Mouse (Mus musculus) MEL (cell line): ENCODE measurements at regions not wholly inside any gene's neighbourhood (a gene's known extent, or its start where the extent isn't known, plus 50 kb on each side); places are given as distances from the start of the nearest gene placed in this dataset.

Experiments
- DNase-seq: peaks from one replicate; pipeline ENCODE4 v3.0.0; 2011; ENCODE audit warnings: low read depth, low spot score
- H3K27ac ChIP-seq: 2 replicates; pipeline ENCODE4 v1.5.1; 2012; ENCODE audit warnings: low read depth, mild to moderate bottlenecking, control low read depth, low read length, moderate library complexity; ENCODE audit not compliant: control insufficient read depth
- H3K27me3 ChIP-seq, 2 experiments: fragments of 150-350 bp in 1 of 2; sonication (generic) in 1 of 2; 2 replicates each; pipeline ENCODE4 v1.6.1; 2012; ENCODE audit warnings: low read length in 2 of 2, mild to moderate bottlenecking in 2 of 2, improper control_type of control experiment in 1 of 2, moderate library complexity in 1 of 2; ENCODE audit not compliant: insufficient read depth in 2 of 2, control insufficient read depth in 1 of 2
- H3K36me3 ChIP-seq, 2 experiments: 2 replicates each; pipeline ENCODE4 v1.6.1; 2012 to 2014; ENCODE audit warnings: low read length in 2 of 2, improper control_type of control experiment in 1 of 2, inconsistent platforms in 1 of 2, mild to moderate bottlenecking in 1 of 2; ENCODE audit not compliant: insufficient read depth in 2 of 2, control insufficient read depth in 1 of 2
- H3K4me1 ChIP-seq, 2 experiments: fragments of 150-350 bp in 1 of 2; sonication (generic) in 1 of 2; 2 replicates each; pipeline ENCODE4 v1.6.1; 2012; ENCODE audit warnings: low read length in 2 of 2, improper control_type of control experiment in 1 of 2, mild to moderate bottlenecking in 1 of 2; ENCODE audit not compliant: insufficient read depth in 2 of 2, control insufficient read depth in 1 of 2
- H3K4me3 ChIP-seq, 2 experiments: fragments of 150-350 bp in 1 of 2; sonication (generic) in 1 of 2; 2 replicates each; pipeline ENCODE4 v1.5.1; 2012; ENCODE audit warnings: low read depth in 2 of 2, low read length in 2 of 2, mild to moderate bottlenecking in 2 of 2, moderate library complexity in 2 of 2, control low read depth in 1 of 2, improper control_type of control experiment in 1 of 2; ENCODE audit not compliant: control insufficient read depth in 1 of 2, insufficient read depth in 1 of 2
- H3K79me2 ChIP-seq: 2 replicates; pipeline ENCODE4 v1.6.1; 2012; ENCODE audit warnings: mild to moderate bottlenecking, low read length, moderate library complexity; ENCODE audit not compliant: control insufficient read depth, poor library complexity, insufficient read depth
- H3K9ac ChIP-seq: 2 replicates; pipeline ENCODE4 v1.6.1; 2012; ENCODE audit warnings: low read depth, mild to moderate bottlenecking, control low read depth, low read length, moderate library complexity; ENCODE audit not compliant: control insufficient read depth, poor library complexity, severe bottlenecking
- H3K9me3 ChIP-seq: fragments of 150-350 bp; sonication (generic); replicated peaks from 2 replicates; pipeline ENCODE4 v1.6.1; 2012; ENCODE audit warnings: mild to moderate bottlenecking, low read length, improper control_type of control experiment, moderate library complexity; ENCODE audit not compliant: insufficient read depth
- CHD2 ChIP-seq: IDR thresholded peaks from 2 replicates; pipeline ENCODE4 v1.6.1; 2011; ENCODE audit warnings: low read length, improper control_type of control experiment
- CTCF ChIP-seq, 3 experiments: IDR thresholded peaks in 2 of 3; conservative IDR thresholded peaks in 1 of 3; 2 replicates each; pipeline ENCODE4 v1.5.1; 2011 to 2012; ENCODE audit warnings: low read length in 3 of 3, low read depth in 2 of 3, mild to moderate bottlenecking in 2 of 3, improper control_type of control experiment in 1 of 3, inconsistent platforms in 1 of 3, mixed read lengths in 1 of 3, moderate library complexity in 1 of 3; ENCODE audit not compliant: control insufficient read depth in 1 of 3, insufficient read depth in 1 of 3, poor library complexity in 1 of 3, severe bottlenecking in 1 of 3
- ELF1 ChIP-seq: IDR thresholded peaks from 2 replicates; pipeline ENCODE4 v1.6.1; 2014; ENCODE audit warnings: low read depth, mild to moderate bottlenecking, inconsistent platforms, low read length, improper control_type of control experiment, moderate library complexity
- GATA1 ChIP-seq: IDR thresholded peaks from 2 replicates; pipeline ENCODE4 v1.6.1; 2011; ENCODE audit warnings: low read depth, low read length, improper control_type of control experiment
- HCFC1 ChIP-seq: IDR thresholded peaks from 2 replicates; pipeline ENCODE4 v1.6.1; 2012; ENCODE audit warnings: low read depth, mild to moderate bottlenecking, inconsistent platforms, low read length, improper control_type of control experiment, moderate library complexity
- KAT2A ChIP-seq: conservative IDR thresholded peaks from 2 replicates; pipeline ENCODE4 v1.6.1; 2012; ENCODE audit warnings: low read depth, low read length, improper control_type of control experiment, inconsistent platforms
- MAX ChIP-seq: IDR thresholded peaks from 2 replicates; pipeline ENCODE4 v1.6.1; 2011; ENCODE audit warnings: low read length, improper control_type of control experiment
- MAZ ChIP-seq: IDR thresholded peaks from 2 replicates; pipeline ENCODE4 v1.6.1; 2012; ENCODE audit warnings: low read depth, mild to moderate bottlenecking, inconsistent platforms, low read length, improper control_type of control experiment
- MXI1 ChIP-seq: IDR thresholded peaks from 2 replicates; pipeline ENCODE4 v1.6.1; 2011; ENCODE audit warnings: mild to moderate bottlenecking, low read depth, low read length, improper control_type of control experiment
- MYC ChIP-seq: IDR thresholded peaks from 2 replicates; pipeline ENCODE4 v1.6.1; 2011; ENCODE audit warnings: low read depth, mild to moderate bottlenecking, low read length, improper control_type of control experiment, moderate library complexity
- NELFE ChIP-seq: IDR thresholded peaks from 2 replicates; pipeline ENCODE4 v1.6.1; 2011; ENCODE audit warnings: low read depth, low read length, improper control_type of control experiment
- POLR2A ChIP-seq, 2 experiments: IDR thresholded peaks; 2 replicates each; pipeline ENCODE4 v1.6.1; 2011 to 2012; ENCODE audit warnings: low read length in 2 of 2, mild to moderate bottlenecking in 2 of 2, control low read depth in 1 of 2, improper control_type of control experiment in 1 of 2, low read depth in 1 of 2, moderate library complexity in 1 of 2; ENCODE audit not compliant: control insufficient read depth in 1 of 2, insufficient read depth in 1 of 2, poor library complexity in 1 of 2
- POLR2AphosphoS2 ChIP-seq: IDR thresholded peaks from 2 replicates; pipeline ENCODE4 v1.6.1; 2011; ENCODE audit warnings: low read length, improper control_type of control experiment
- RAD21 ChIP-seq: IDR thresholded peaks from 2 replicates; pipeline ENCODE4 v1.6.1; 2011; ENCODE audit warnings: mild to moderate bottlenecking, low read depth, low read length, improper control_type of control experiment
- TAL1 ChIP-seq: IDR thresholded peaks from 2 replicates; pipeline ENCODE4 v1.6.1; 2012; ENCODE audit warnings: mild to moderate bottlenecking, inconsistent platforms, low read length, moderate library complexity, mixed read lengths
- TBP ChIP-seq: IDR thresholded peaks from 2 replicates; pipeline ENCODE4 v1.8.0; 2011; ENCODE audit warnings: low read depth, low read length, improper control_type of control experiment
- UBTF ChIP-seq: IDR thresholded peaks from 2 replicates; pipeline ENCODE4 v1.6.1; 2012; ENCODE audit warnings: low read depth, mild to moderate bottlenecking, inconsistent platforms, low read length, improper control_type of control experiment, moderate library complexity, borderline replicate concordance; ENCODE audit not compliant: insufficient read depth
- USF2 ChIP-seq, 2 experiments: IDR thresholded peaks; 2 replicates each; pipeline ENCODE4 v1.6.1; 2011 to 2012; ENCODE audit warnings: improper control_type of control experiment in 2 of 2, low read length in 2 of 2, borderline replicate concordance in 1 of 2, inconsistent platforms in 1 of 2, low read depth in 1 of 2, mild to moderate bottlenecking in 1 of 2; ENCODE audit not compliant: insufficient read depth in 1 of 2
- ZNF384 ChIP-seq: IDR thresholded peaks from 2 replicates; pipeline ENCODE4 v1.6.1; 2012; ENCODE audit warnings: low read depth, mild to moderate bottlenecking, inconsistent platforms, low read length, improper control_type of control experiment

DNA sequence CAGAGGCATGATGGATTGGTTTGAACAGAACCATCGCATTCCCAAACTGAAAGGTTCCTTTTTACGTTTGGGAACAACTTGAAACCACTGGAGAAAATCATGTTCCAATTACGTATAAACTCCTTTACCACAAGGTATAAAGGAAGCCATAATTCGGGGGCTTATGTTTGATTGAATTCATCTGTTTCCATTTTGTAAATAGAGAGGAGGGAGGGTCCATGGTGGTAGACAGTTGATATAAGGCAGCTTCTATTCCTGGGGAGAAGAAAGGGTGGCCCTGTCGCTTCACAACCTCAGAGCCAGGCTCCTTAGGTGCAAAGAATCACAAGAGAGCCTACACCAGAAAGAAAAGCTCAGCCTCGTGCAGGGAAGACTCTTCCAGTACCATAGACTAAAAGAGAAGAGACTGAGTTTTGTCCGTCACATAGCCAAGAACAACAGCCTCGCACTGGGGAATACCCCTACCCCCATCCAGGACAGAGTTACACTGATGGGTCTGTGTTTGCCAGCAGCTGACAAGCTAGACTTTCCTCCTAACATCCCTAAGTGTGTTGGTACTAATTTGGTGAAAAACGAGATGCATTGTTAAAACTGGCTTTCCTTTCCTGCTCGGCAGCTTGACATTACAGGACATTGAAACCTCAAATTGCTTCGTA lies 125.6 kb upstream of the Bmper start:
- Histone ChIP-seq H3K27me3 (no peaks in the 10 kb centered on the region), H3K9me3 (peaks cover 3% of the 10 kb centered on the region; the same call in 1 of the 2 replicates), H3K9ac (no peak overlapping the region), H3K4me1 (no peaks in the 10 kb centered on the region), H3K79me2 (no peaks in the 10 kb centered on the region), H3K27ac (no peak overlapping the region), H3K36me3 (no peaks in the 10 kb centered on the region), H3K4me3 (no peak overlapping the region)
- TF ChIP-seq UBTF (no peak), CHD2 (no peak), ELF1 (no peak), TAL1 (no peak), MAX (no peak), NELFE (no peak), KAT2A (no peak), HCFC1 (no peak), POLR2AphosphoS2 (no peak), POLR2A (IDR thresholded peaks at IDR 0.05; ENCODE audit: control insufficient read depth in 1 of 2, insufficient read depth in 1 of 2, low read depth in 1 of 2, low read length in 2 of 2, poor library complexity in 1 of 2) (no peak)
- DNase-seq = no peak

DNA sequence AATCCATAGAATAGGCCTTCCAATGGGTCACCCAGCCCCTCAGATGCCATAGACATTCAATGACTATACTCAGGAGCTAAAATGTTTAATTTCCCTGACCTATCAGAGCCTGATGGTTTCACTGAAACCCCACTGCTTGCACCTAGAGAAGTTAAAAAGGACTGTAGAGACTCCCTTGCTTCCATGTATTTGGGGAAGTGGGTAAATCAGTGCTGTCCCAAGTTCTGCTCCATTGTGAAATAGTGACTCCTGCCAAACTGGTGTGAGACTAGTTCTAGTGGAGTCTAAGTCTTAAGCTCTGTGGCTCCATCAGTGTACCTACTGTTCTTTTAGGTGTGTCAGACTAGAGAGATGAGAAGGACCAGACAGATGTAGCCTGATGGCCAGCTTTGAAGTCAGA lies 121.3 kb upstream of the Bmper start:
- no peaks in the 10 kb centered on the region for H3K27me3 ChIP-seq
- H3K9ac ChIP-seq = no peak overlapping the region
- no peak overlapping the region for H3K27ac ChIP-seq
- H3K36me3 ChIP-seq = no peaks in the 10 kb centered on the region
- H3K4me3 ChIP-seq = no peak overlapping the region
- H3K79me2 ChIP-seq = no peaks in the 10 kb centered on the region
- no peak for TF ChIP-seq ZNF384
- no peak for TF ChIP-seq CTCF (IDR thresholded peaks at IDR 0.05 in 2 of 3, conservative IDR thresholded peaks at IDR 0.05 in 1 of 3; ENCODE audit: control insufficient read depth in 1 of 3, insufficient read depth in 1 of 3, low read depth in 2 of 3, low read length in 3 of 3, poor library complexity in 1 of 3, severe bottlenecking in 1 of 3)
- no peak for TF ChIP-seq USF2 (IDR thresholded peaks at IDR 0.05; ENCODE audit: borderline replicate concordance in 1 of 2, insufficient read depth in 1 of 2, low read depth in 1 of 2, low read length in 2 of 2)
- TF ChIP-seq CHD2 = no peak
- TF ChIP-seq GATA1 = no peak
- no peak for TF ChIP-seq HCFC1
- TF ChIP-seq MXI1 = no peak
- no peak for TF ChIP-seq MAZ
- no peak for TF ChIP-seq MYC
- no peak for TF ChIP-seq RAD21
- TF ChIP-seq TBP = no peak
- TF ChIP-seq KAT2A = no peak
- TF ChIP-seq, all 39 proteins: peak for 0
- DNase-seq = no peak
- H3K9me3 ChIP-seq = no peaks in the 10 kb centered on the region
- H3K4me1 ChIP-seq = no peaks in the 10 kb centered on the region
